Mouse (Mus musculus) midbrain, postnatal 0 days (tissue): Measurements from ENCODE around the gene Trpm8. TPM values are rescaled to one million over a fixed set of nuclear protein-coding genes. Genes with fewer than 3 reads are reported as not detected.

ENCODE experiments used
- ATAC-seq: fragments of 200-750 bp; cut with Nextera tagmentation; 2 replicates; pipeline ENCODE4 v1.8.0; 2017; ENCODE audit warnings: moderate number of reproducible peaks, mild to moderate bottlenecking, moderate TSS enrichment, moderate library complexity; ENCODE audit not compliant: low FRiP score
- DNase-seq: peaks from one replicate; pipeline ENCODE4 v3.0.0-alpha.2; 2015; ENCODE audit warnings: low spot score
- H3K27ac ChIP-seq: fragments of 300-500 bp; sonication (generic); 2 replicates; pipeline ENCODE4 v1.5.1; 2014; ENCODE audit warnings: low read depth, mild to moderate bottlenecking, low read length, mixed read lengths
- H3K27me3 ChIP-seq: fragments of 300-500 bp; sonication (generic); 2 replicates; pipeline ENCODE4 v1.6.1; 2014; ENCODE audit warnings: low read length, control low read depth, mixed read lengths; ENCODE audit not compliant: insufficient read depth
- H3K36me3 ChIP-seq: fragments of 300-500 bp; sonication (generic); 2 replicates; pipeline ENCODE4 v1.6.1; 2014; ENCODE audit warnings: low read length, control low read depth, mixed read lengths; ENCODE audit not compliant: insufficient read depth
- H3K4me1 ChIP-seq: fragments of 300-500 bp; sonication (generic); 2 replicates; pipeline ENCODE4 v1.6.1; 2014; ENCODE audit warnings: mild to moderate bottlenecking, control low read depth, antibody characterized with exemption, low read length, mixed read lengths; ENCODE audit not compliant: insufficient read depth
- H3K4me2 ChIP-seq: fragments of 300-500 bp; sonication (generic); 2 replicates; pipeline ENCODE4 v1.6.1; 2014; ENCODE audit warnings: low read depth, mild to moderate bottlenecking, low read length, mixed read lengths; ENCODE audit not compliant: poor library complexity, severe bottlenecking
- H3K4me3 ChIP-seq: fragments of 300-500 bp; sonication (generic); 2 replicates; pipeline ENCODE4 v1.5.1; 2014; ENCODE audit warnings: low read depth, mild to moderate bottlenecking, low read length, moderate library complexity
- H3K9ac ChIP-seq: fragments of 300-500 bp; sonication (generic); replicated peaks from 2 replicates; pipeline ENCODE4 v1.6.1; 2014; ENCODE audit warnings: mild to moderate bottlenecking, low read length, moderate library complexity, mixed read lengths; ENCODE audit not compliant: poor library complexity, severe bottlenecking
- H3K9me3 ChIP-seq: fragments of 300-500 bp; sonication (generic); 2 replicates; pipeline ENCODE4 v1.6.1; 2016; ENCODE audit warnings: low read length, control low read depth
- CTCF ChIP-seq: IDR thresholded peaks from 2 replicates; pipeline ENCODE4 v1.5.1; 2016; ENCODE audit warnings: antibody characterized with exemption, mild to moderate bottlenecking
- WGBS: fragments of 180-500 bp; shearing (Covaris S2); extraction: QIAGEN DNeasy Blood & Tissue Kit; methylation state at CpG from one replicate; pipeline ENCODE4 v1.1.7; 2014; 5-methylcytosine and 5-hydroxymethylcytosine counted together
- polyA plus RNA-seq: library from polyadenylated mRNA; unstranded; fragments of >200 nt; fragmentation: Nextera tagmentation; extraction: Ambion mirVana; gene quantifications from 2 replicates; pipeline ENCODE4 v1.2.1, GENCODE M21; 2015
- total RNA-seq: library from RNA; depleted of rRNA; stranded (reverse); fragments of >200 nt; gene quantifications from 2 replicates; pipeline ENCODE4 v1.2.3, GENCODE M21; 2014

The Trpm8 gene
- total and polyA plus RNA-seq, 2 experiments from 2014 or later = 0.21 to 1.2 TPM

- peaks cover 76% of the 10 kb centered on the region for H3K9me3 ChIP-seq
- no peak overlapping the region for H3K27ac ChIP-seq
- no peak for ATAC-seq
- DNase-seq = peak; percentile 5
- H3K36me3 ChIP-seq = no peaks in the 10 kb centered on the region
- no peak overlapping the region for H3K4me3 ChIP-seq
- H3K9ac ChIP-seq = no peak overlapping the region
- no peak for TF ChIP-seq CTCF
- H3K4me1 ChIP-seq = no peaks in the 10 kb centered on the region
- no peaks in the 10 kb centered on the region for H3K27me3 ChIP-seq
- 67% methylated on average over 4 of the region's 4 CpGs for WGBS
- no peak overlapping the region for H3K4me2 ChIP-seq
These were observed 21.4 kb downstream of the Trpm8 start for GRCm38 (mm10) chr1:88298686-88299528.

GRCm38 (mm10) chr1:88299529-88299945 lies 22.1 kb downstream of the Trpm8 start:
- no peak for TF ChIP-seq CTCF

GRCm38 (mm10) chr1:88300301-88301050 lies 23.0 kb downstream of the Trpm8 start:
- TF ChIP-seq CTCF = no peak
- H3K36me3 ChIP-seq = no peaks in the 10 kb centered on the region

More at GRCm38 (mm10) chr1:88299529-88299945, 22.1 kb downstream of the Trpm8 start:
- ATAC-seq (no peak), DNase-seq (no peak)
- H3K36me3 ChIP-seq = no peaks in the 10 kb centered on the region
- no peak overlapping the region for H3K9ac ChIP-seq
- H3K4me3 ChIP-seq = no peak overlapping the region
- H3K4me1 ChIP-seq = no peaks in the 10 kb centered on the region
- H3K4me2 ChIP-seq = no peak overlapping the region
- H3K9me3 ChIP-seq = peaks cover 78% of the 10 kb centered on the region
- 80% methylated on average over 2 of the region's 2 CpGs for WGBS
- H3K27ac ChIP-seq = no peak overlapping the region
- no peaks in the 10 kb centered on the region for H3K27me3 ChIP-seq

GRCm38 (mm10) chr1:88301121-88302014 lies 23.9 kb downstream of the Trpm8 start:
- H3K27me3 ChIP-seq = no peaks in the 10 kb centered on the region
- H3K4me1 ChIP-seq = no peaks in the 10 kb centered on the region
- H3K9me3 ChIP-seq = peaks cover 86% of the 10 kb centered on the region
- no peak overlapping the region for H3K4me3 ChIP-seq
- no peaks in the 10 kb centered on the region for H3K36me3 ChIP-seq
- no peak overlapping the region for H3K27ac ChIP-seq
- no peak overlapping the region for H3K9ac ChIP-seq
- no peak; the same call in 1 of the 2 replicates for ATAC-seq
- 67% methylated on average over 9 of the region's 9 CpGs for WGBS
- peak; percentile 72 for TF ChIP-seq CTCF
- peak; percentile 45 for DNase-seq
- no peak overlapping the region for H3K4me2 ChIP-seq

More at GRCm38 (mm10) chr1:88300301-88301050, 23.0 kb downstream of the Trpm8 start:
- DNase-seq (no peak), ATAC-seq (peak; percentile 22)
- Histone ChIP-seq H3K4me1 (no peaks in the 10 kb centered on the region), H3K9me3 (peaks cover 85% of the 10 kb centered on the region), H3K4me3 (no peak overlapping the region), H3K27ac (no peak overlapping the region), H3K9ac (no peak overlapping the region), H3K27me3 (no peaks in the 10 kb centered on the region), H3K4me2 (no peak overlapping the region)
- WGBS = 37% methylated on average over 5 of the region's 5 CpGs

- Histone ChIP-seq H3K4me1 (no peaks in the 10 kb centered on the region), H3K9me3 (peaks cover 90% of the 10 kb centered on the region), H3K4me2 (no peak overlapping the region), H3K9ac (no peak overlapping the region), H3K27me3 (no peaks in the 10 kb centered on the region), H3K36me3 (no peaks in the 10 kb centered on the region), H3K4me3 (no peak overlapping the region), H3K27ac (no peak overlapping the region)
- DNase-seq = no peak
- no peak for ATAC-seq
- WGBS = 62% methylated on average over 14 of the region's 14 CpGs
- TF ChIP-seq CTCF = no peak
These were observed 24.7 kb downstream of the Trpm8 start for GRCm38 (mm10) chr1:88302057-88302740.
